Mouse (Mus musculus): ENCODE measurements around the gene Tmem200b.

The Tmem200b gene

GRCm38 (mm10) chr4:131950657-131951056 lies 29.1 kb downstream of the Tmem200b start:
- DNase-seq (ENCODE audit: low read depth, low spot score) = no peak

GRCm38 (mm10) chr4:131957161-131957560 lies 35.6 kb downstream of the Tmem200b start:
- DNase-seq (ENCODE audit: low read depth, low spot score) = no peak

DNA sequence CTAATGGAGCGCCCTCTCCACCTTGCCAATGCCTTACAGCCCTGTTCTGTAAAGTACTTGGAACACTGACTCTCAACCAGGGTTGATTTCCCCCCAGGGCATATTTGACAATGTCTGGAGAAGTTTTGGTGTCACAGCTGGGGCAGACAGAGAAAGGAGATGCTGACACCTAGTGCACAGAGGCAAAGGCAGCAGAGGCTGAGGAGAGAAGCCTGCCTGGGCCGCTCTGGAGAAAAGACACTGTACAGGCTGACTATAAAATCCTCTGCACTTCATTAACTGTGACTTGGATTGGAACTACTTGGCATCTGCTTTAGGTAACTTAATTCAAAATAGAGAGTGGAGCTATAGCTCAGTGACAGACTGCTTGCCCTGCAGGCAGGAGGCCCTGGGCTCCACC lies 47.3 kb downstream of the Tmem200b start:
- DNase-seq (ENCODE audit: low read depth, low spot score) = peak; percentile 21

GRCm38 (mm10) chr4:131970244-131970853 lies 48.8 kb downstream of the Tmem200b start:
- peak; percentile 30 for DNase-seq (ENCODE audit: low read depth, low spot score)
